Mouse (Mus musculus) heart, postnatal 36 days (tissue): Measurements from ENCODE around the gene Fbln1. TPM values are rescaled to one million over a fixed set of nuclear protein-coding genes. Genes with fewer than 3 reads are reported as not detected.

Experiments
- DNase-seq, 2 experiments: peaks; one replicate each; pipeline ENCODE4 v3.0.0; 2021 to 2022
- intact Hi-C: fragments of 180-260 bp; cut with DNase I; formaldehyde crosslinking; loops from one replicate; pipeline ENCODE4 v1.15.1; 2025
- total RNA-seq, 2 experiments: library from RNA; stranded (reverse); gene quantifications; 2 replicates each; pipeline ENCODE4 v1.2.3; 2021

The Fbln1 gene
- total RNA-seq, 2 experiments from 2014 or later = 88.9 to 98.0 TPM

DNA sequence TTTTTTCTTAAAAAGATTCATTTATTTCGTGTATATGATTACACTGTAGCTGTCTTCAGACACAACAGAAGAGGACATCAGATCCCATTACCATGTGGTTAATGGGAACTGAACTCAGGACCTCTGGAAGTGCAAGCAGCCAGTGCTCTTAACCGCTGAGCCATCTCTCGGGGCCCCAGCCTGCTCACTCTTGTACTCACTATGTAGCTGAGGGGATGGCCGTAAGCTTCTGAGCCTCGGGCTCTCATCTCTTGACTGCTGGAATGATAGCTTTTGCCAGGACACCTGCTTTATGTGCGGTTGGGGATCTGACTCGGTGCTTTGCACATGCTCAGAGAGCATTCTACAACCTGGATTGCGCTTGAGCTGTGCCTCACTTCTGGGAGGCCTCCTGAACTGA is 1.4 kb upstream of the Fbln1 start:
- no peak for DNase-seq
- intact Hi-C loops = no loop called here

DNA sequence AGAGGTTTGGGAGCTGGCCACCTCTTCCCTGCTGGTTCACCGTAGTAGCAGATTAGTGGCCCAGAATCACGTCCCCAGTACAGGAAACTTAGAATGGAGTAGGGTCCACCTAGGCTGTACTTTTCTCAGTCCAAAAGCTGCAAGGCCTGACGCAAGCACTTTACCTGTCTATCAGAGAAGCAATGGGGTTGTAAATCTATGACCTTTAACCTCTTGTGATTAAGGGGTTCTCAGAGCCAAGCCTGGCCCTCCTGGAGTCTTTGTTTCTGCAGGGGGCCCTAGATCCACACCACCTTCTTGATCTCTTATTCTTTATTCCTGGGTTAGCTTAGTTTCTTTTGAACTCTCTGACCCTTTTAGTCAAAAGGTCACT is 940 bp downstream of the Fbln1 start:
- intact Hi-C loops = no loop called here

DNA sequence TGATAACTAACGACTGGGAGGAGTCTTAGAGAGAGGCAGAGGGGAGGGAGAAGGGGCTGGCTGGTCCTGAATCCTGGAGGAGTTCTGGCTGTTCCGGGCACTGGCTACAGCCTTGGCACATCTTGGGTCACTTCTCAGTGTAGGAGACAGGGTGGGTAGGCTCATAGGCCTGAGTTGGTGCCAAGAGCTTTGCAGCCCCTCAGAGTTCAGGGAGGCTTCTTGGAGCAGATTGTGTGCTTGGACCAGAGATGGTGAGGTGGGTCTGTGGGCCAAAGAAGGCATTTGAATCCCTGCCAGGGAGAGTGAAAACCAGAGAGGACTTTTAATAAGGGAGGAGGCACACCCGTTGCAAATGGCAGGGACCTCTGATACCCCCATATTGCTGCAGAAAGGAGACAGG is 1.3 kb downstream of the Fbln1 start:
- intact Hi-C loops = no loop called here
- DNase-seq = no peak

More for the DNA sequence above, 940 bp downstream of the Fbln1 start:
- DNase-seq = no peak

DNA sequence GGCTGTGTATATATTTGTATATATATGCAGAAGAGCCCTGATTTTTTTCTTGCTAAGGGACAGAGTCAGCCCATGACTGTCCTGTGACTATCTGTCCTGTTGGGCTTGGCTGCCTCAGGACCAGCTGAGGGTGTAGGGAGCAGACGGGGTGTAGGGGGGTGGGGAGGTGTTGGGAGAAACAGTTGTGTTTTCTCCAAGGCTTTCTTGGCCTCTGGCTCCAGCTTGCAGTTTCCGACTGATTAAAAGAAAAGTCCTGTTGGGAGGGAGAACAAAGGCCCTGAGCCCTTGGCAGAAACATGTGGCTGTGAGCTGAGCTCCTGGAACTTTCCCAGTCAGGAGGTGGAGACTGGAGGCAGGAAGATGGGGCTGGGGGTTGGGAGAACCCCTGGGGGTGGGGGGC is 2.0 kb downstream of the Fbln1 start:
- intact Hi-C loops = no loop called here
- peak; percentile 59 to 60 for DNase-seq

DNA sequence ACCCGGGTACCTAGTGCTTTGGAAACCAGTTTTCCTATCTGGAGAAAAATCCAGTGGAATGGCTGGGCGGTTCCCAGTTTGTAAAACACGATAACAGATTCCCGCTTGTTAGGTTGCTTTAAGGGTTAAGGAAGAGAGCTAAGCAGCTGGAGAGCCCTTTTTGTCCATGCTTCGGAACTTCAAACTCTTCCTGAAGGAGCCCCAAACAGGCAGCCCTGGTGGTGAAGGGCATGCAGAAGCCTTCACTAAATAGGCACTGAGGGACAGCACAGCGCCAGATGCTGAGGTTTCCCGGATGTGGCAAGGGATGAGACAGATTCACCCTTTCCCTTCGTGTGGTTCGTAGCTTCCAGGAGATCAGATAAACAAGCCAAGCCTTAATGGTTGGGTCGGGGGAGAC is 2.6 kb downstream of the Fbln1 start:
- no peak for DNase-seq
- intact Hi-C loops = no loop called here

DNA sequence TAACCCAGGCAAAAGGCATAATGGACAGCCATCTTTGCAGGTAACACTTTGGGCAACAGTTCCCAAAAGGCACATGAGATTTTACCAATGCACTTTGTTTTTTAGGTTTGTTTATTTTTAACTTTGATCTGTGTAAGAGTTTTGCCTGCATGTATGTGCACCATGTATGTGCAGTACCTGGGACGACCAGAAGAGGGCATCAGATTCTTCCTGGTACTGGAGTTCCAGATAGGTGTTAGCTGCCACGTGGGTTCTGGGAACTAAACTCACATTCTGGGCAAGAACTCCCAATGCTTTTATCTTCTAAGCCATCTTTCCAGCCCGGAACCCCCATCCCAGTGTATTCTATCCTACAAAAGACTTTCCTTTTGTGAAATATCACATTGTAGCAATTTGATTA is 3.6 kb downstream of the Fbln1 start:
- intact Hi-C loops = no loop called here

DNA sequence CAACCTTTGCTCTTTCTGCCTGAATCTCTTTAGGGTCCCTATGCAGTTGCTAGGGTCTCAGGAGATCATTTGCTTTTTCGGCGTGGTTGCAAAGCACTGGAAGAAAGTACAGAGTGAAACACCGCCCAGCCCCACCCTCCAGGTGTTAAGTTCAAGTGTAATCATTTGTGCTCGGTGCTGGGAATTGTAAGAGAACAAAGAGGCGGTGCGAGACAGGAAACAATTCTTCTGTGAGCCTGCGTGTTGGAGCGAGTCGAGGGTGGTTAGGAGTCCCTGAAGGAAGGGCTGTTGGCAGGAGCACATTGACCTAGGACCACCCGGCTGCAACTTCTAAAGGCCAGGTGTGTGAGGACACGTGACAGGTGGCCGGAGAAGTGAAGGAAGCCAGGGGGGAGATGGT is 4.9 kb downstream of the Fbln1 start:
- DNase-seq = no peak
- intact Hi-C loops = no loop called here

More for the DNA sequence above, 3.6 kb downstream of the Fbln1 start:
- DNase-seq = no peak

DNA sequence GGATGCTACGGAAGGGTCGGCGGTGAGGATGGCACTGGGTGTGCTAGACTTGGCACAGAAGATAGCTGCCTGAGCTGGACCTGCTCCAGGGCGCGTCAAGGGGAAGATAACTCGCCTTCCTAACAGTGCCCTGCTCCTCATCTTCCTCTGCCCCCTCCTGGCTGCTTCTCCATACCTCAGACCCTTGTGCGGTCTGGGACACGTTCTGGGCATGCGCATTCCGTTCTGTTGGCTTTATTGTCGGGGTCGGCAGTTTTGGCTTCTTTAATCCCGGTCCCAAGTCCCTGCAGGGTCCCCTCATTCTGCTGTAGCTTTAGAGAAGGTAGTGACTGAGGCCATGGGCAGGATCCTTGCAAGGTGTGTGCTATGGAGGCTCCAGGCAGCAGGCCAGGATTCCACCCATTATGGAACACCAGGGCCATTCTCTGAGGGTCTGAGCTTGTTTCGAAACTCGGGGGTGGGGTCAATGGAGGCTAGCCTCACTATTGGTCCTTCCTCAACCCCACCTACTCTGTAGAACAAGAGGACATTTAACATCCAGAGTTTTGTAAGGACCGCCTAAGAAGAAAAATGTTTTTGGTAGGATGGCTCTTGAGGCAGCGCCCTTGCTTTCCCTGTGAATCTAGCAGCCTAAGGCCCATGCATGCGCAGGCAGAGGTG is 5.5 kb downstream of the Fbln1 start:
- DNase-seq = no peak
- intact Hi-C loops = no loop called here

DNA sequence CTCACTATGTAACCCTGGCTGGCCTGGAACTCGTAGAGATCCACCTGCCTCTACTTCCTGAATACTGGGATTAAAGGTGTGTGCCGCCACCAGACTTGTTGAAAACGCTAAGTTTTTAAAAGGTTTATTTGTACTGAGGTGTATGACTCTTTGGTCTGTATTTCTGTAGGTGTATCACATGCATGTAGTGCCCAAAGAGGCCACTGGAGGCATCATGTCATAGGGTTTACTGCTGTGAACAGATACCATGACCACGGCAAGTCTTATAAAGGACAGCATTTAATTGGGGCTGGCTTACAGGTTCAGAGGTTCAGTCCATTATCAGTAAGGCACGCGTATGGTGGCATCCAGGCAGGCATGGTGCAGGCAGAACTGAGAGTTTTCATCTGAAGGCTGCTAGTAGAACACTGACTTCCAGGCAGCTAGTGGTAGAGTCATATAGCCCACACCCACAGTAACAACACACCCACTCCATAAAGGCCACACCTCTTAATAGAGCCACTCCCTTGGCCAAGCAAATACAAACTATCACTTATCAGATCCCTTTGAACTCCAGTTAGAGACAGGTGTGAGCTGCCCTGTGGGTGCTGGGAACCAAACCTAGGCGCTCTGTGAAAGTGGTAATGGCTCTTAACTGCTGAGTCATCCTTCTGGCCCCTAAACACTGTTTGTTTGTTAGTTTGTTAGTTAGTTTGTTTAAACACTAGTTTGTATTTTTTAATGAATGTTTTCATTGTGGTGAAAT is 10.5 kb downstream of the Fbln1 start:
- intact Hi-C loops = no loop called here
- DNase-seq = no peak

DNA sequence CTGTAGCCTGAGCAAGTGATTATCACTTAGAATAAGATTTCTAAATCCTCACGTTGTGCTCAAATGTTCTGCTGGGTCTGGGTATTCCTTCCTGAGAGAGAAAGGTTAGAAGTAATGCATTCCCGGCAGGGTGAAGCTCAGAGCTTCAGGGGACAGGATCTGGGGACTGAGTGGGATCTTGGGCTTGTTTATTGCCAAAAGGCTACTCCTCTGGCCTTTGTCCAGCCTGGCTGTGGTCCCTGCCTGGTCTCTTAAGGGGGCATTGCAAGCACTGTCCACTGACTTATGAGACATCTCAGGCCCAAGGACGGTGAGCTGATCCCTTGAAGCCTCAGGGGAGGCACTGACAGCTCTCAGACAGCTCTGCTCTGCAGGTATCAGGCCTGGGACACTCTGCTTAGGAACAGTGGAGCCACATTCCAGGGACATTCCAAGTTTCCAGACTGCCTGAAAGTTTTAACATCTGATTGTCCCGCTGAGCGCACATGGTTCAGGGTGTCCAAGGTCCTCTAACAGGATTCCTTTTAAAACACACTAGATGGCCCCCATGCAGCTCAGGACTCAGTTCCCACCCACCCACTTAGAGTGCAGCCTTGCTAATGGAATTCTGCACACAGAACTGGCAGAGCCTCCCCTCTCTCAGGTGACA is 13.0 kb downstream of the Fbln1 start:
- intact Hi-C loops = no loop called here
- no peak for DNase-seq

DNA sequence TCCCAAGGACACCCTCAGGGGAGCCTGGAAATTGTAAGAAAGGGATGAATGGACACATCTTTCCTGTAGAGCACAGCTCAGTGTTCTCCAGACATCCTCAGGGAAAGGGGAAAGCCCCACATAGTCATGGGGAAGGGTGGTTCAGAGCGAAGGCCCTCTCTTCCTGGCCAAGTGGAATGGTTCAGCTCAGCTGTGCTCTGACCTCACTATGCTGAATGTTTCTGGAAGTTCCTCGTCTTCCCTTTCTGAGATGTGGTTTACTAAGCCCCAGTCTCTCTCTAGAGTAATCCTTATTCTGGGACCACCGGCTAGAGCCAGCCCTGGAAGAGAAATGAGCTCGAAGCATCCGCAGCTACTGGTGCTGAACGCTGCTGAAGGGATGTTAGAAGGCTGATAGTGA is 14.6 kb downstream of the Fbln1 start:
- intact Hi-C loops = no loop called here
- no peak for DNase-seq

DNA sequence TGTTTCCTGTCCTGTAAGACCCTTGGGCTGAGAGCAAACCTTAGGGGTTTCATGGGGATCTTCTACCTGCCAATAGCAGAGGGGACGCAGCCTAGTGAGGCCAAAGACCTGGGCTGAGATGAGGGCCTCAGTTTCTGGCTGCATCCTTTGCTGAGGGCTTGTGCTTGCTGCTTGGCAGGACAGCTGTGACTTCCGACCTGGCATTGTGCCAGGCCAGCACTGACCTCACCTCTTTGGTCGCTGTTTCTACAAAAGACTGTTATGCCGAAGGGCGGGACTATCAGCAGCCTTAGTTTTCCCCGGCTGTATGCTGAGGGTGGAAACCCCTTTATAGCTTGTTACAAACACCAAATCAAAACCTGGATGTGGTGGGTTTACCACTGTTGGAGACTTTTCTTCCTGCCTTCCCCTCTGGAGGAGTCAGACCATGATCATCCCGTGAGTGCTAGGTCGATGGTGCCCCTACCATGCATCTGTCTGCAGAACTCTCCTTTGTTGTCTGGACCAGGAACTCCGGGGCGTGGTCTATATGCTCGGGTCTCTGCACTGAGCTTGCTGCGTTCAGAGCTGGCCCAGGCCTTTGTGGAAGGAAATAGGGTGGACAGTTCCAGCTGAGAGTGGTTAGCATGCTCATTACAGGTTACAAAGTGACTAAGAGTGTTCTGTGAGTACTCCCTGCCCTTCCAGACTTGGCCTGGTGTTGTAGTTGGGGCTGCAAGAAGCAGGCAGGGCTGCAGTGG is 15.5 kb downstream of the Fbln1 start:
- intact Hi-C loops = no loop called here
- DNase-seq = no peak

DNA sequence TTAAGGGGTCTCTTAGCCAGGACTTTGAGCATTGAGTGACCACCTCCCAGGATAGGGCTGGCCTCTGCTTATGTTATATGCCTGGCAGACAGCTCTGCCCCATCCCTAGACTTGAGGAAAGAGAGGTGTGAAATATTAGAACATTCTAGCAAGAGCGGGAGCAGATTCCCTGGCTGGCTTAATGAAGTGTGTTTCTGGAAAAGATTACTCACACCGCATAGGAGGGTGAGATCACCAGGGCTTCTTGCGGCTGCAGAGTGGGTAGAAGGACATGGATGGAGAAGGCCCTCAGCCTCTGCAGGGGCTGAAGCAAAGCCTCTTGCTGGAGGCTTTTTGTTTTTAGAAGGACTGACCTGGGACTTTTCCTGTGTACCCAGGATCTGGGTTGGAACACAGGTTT is 19.9 kb downstream of the Fbln1 start:
- no peak for DNase-seq
- intact Hi-C loops = no loop called here

DNA sequence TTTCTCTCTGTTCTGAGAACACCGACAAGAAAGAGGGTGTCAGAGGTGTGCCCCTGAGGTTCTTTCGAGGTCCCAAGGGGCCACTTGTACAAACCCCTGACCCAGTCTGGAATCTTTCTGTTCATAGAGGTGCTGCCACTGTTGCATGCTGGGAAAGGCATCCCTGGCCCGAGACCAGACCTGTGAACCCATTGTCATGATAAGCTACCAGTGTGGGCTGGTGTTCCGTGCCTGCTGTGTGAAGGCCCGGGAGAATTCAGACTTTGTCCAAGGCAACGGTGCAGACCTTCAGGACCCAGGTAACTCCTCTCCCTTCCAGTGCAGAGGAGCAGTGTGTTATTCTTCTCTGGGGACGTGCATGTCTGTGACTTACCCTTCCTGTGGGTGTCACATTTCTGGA is 21.1 kb downstream of the Fbln1 start:
- intact Hi-C loops = no loop called here

DNA sequence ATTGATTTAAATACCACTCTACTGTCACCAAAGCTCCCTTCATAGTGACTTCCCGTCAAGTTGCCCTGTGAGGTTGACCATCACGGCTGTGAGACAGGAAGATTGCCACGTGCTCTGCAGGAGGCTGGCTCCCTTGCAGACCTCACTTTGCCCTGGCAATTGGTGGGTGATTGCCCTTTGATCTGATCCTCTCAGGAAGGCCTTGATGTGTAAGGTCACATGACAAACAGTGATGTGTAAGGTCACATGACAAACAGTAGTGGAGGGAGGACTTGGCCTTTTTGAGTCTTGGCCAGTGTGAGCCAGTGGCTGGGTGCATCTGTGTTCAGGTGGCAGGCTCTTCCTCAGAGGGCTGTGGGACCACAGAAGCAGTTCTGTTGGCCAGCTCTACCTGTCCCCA is 22.8 kb downstream of the Fbln1 start:
- no peak for DNase-seq
- intact Hi-C loops = no loop called here

More for the DNA sequence above, 21.1 kb downstream of the Fbln1 start:
- DNase-seq = no peak

DNA sequence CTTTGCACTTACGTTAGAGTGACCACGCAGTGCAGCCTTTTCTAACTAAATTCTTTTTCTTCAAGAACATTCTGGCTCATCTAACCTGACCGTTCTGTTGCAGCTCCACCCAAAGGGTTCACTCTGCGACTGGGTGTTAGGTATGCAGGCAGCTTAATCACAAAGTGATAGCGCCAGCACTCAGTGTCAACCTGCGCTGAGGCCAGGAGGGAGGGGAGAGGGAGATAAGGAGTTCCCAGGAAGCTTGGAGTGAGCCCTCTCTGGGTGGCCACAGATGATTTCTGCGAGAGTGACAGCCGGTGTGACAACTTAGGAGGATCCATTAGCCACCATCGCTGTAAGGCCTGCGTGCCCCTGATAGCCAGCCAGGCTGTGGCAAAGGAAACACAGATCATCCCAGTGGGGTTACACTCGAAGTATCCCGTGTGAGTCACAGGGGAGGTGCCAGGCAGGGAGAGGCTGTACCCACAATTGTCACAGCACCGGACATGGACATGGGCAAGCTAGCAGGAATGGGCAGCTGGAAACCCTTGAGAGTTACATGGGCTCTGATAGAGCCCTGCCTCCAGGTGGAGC is 24.3 kb downstream of the Fbln1 start:
- no peak for DNase-seq
- intact Hi-C loops = no loop called here

DNA sequence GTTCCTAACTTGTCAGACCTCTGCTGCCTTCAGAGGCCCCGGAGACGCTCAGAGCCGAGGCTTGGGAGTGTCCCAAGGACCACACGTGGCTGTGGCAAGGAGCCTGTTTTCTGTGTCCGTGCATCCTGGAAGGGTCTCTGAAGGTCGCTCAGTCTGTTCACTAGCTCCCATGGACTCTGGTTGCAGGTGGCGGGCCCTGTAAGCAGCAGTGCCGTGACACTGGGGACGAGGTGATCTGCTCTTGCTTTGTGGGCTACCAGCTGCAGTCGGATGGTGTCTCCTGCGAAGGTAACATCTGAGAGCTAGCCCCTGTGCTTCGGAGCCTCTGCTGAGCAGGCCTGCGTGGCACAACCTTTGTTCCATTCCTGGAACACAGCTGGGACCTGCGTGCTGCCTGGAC is 24.9 kb downstream of the Fbln1 start:
- intact Hi-C loops = loop anchor here (1.0 kb wide), 1 partner anchor 79 kb away; no protein-coding TSS in a partner anchor
- DNase-seq = no peak

DNA sequence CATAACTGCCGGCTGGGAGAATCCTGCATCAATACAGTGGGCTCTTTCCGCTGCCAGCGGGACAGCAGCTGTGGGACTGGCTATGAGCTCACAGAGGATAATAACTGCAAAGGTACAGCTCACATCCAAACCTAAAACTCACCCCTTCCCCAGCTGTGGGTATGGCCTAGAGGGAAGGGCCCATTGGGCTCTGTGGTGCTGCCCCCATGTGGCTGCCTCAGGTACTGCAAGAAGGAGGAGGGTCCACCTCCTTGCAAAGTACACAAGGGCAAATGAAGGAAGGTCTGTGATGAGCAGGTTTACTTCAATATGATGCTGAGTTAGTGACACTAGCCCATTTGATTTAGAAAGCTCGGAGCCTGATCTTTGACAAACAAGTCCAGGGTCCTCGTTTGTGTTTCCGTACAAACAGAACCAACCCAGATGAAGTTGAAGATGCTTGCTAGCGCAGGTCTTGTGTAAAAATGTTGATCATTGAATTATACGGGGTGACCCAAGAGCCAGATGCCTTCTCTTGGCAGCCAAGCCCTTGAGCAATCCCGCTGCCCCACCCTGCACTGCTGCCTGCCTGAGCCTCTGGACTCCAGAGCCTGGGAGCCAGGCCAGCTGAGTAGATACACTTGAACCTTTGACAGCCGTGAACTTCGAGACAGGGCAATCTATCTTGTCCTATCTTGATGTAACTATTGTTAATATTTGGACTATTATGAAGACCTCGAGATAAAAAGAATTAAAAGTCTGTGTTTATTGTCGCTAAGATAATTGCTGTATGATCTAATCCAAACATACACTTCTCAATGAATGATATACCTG is 25.9 kb downstream of the Fbln1 start:
- peak; percentile 77 for DNase-seq
- intact Hi-C loops = loop anchor here (1.0 kb wide), 1 partner anchor 80 kb away; no protein-coding TSS in a partner anchor

DNA sequence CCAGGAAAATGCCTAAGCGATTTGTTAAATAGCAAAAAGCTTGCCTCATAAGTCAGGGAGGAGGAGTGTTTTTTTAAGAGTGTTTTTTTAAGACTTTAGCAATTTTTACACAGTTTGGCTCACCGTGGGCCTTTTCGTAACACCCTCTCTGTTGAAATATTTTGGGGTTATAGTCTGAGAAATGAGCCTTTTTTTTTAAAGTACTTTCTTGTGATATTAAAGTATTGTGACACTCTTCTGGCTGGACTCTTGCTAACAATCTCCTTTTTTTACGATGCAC is 26.4 kb downstream of the Fbln1 start:
- no peak for DNase-seq
- intact Hi-C loops = no loop called here

DNA sequence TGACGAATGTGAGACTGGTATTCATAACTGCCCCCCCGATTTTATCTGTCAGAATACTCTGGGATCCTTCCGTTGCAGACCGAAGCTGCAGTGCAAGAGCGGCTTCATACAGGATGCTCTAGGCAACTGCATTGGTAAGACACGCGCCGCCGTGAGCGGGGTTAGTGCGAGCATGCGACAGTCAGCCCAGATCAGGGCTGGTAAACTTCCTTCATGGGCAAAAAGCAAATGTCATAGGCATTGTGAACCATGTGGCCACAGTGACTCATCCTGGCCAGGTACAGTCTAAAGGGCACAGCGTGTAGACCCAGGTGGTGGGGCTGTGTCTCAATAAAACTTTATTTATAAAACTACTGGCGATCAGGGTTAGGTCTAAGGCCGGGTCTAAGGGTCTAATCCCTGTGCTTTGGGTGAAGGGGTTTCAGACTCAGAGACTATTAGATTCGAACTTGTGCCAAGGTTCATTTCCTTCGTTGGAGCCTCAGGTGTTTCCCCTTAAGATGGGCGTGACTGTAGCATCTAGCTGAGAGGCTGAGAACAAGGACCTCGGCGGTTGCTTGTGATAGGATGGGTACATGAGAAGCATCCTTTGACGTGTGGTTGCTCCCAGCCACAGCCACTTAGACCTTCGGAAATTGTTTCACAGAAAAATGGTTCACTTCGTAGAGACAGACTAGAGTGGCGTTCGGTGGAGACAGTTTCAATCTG is 26.9 kb downstream of the Fbln1 start:
- intact Hi-C loops = no loop called here
- DNase-seq = no peak
